Mouse (Mus musculus) heart, embryonic 11.5 days (tissue): ENCODE measurements around the gene Ptgs2. TPM values are rescaled to one million over a fixed set of nuclear protein-coding genes. Genes with fewer than 3 reads are reported as not detected.

Experiments used
- ATAC-seq: fragments of 200-750 bp; cut with Nextera tagmentation; replicated peaks from 2 replicates; pipeline ENCODE4 v1.8.0; 2017; ENCODE audit warnings: moderate library complexity; ENCODE audit not compliant: insufficient number of reproducible peaks, low FRiP score, low TSS enrichment
- H3K27ac ChIP-seq: fragments of 300-500 bp; sonication (generic); 2 replicates; pipeline ENCODE4 v1.5.1; 2014; ENCODE audit warnings: mild to moderate bottlenecking, low read depth, low read length
- H3K27me3 ChIP-seq: fragments of 300-500 bp; sonication (generic); 2 replicates; pipeline ENCODE4 v1.6.1; 2014; ENCODE audit warnings: mild to moderate bottlenecking, low read length, mixed read lengths; ENCODE audit not compliant: control insufficient read depth, insufficient read depth
- H3K36me3 ChIP-seq: fragments of 300-500 bp; sonication (generic); 2 replicates; pipeline ENCODE4 v1.6.1; 2014; ENCODE audit warnings: mild to moderate bottlenecking, low read length, moderate library complexity, mixed read lengths; ENCODE audit not compliant: control insufficient read depth, insufficient read depth
- H3K4me1 ChIP-seq: fragments of 300-500 bp; sonication (generic); 2 replicates; pipeline ENCODE4 v1.6.1; 2014; ENCODE audit warnings: low read length; ENCODE audit not compliant: control insufficient read depth, insufficient read depth
- H3K4me2 ChIP-seq: fragments of 300-500 bp; sonication (generic); 2 replicates; pipeline ENCODE4 v1.6.1; 2014; ENCODE audit warnings: mild to moderate bottlenecking, moderate library complexity
- H3K4me3 ChIP-seq: fragments of 300-500 bp; sonication (generic); 2 replicates; pipeline ENCODE4 v1.5.1; 2014; ENCODE audit warnings: low read depth, low read length
- H3K9ac ChIP-seq: fragments of 300-500 bp; sonication (generic); 2 replicates; pipeline ENCODE4 v1.6.1; 2014; ENCODE audit warnings: mild to moderate bottlenecking, low read depth, low read length, moderate library complexity
- H3K9me3 ChIP-seq: fragments of 300-500 bp; sonication (generic); replicated peaks from 2 replicates; pipeline ENCODE4 v1.6.1; 2016; ENCODE audit warnings: low read length; ENCODE audit not compliant: control insufficient read depth
- WGBS: fragments of 180-500 bp; shearing (Covaris S2); extraction: QIAGEN DNeasy Blood & Tissue Kit; methylation state at CpG from one replicate; pipeline ENCODE4 v1.1.7; 2014; ENCODE audit not compliant: insufficient replicate concordance; 5-methylcytosine and 5-hydroxymethylcytosine counted together
- microRNA-seq: library from miRNA; unstranded; fragments of <30 nt; microRNA quantifications from one replicate; pipeline ENCODE4, GENCODE M21; 2016; ENCODE audit warnings: borderline number of aligned reads
- polyA plus RNA-seq: library from polyadenylated mRNA; unstranded; fragments of >200 nt; fragmentation: Nextera tagmentation; extraction: Ambion mirVana; gene quantifications from 2 replicates; pipeline ENCODE4 v1.2.1, GENCODE M21; 2014

Ptgs2 gene
- polyA plus RNA-seq, 1 experiment from 2014 or later: 0.52 TPM

- H3K4me2 ChIP-seq: no peak overlapping the region
- H3K4me1 ChIP-seq: no peaks in the 10 kb centered on the region
- no peak overlapping the region for H3K4me3 ChIP-seq
- H3K27ac ChIP-seq: no peak overlapping the region
- H3K36me3 ChIP-seq: no peaks in the 10 kb centered on the region
- H3K9ac ChIP-seq: no peak overlapping the region
- ATAC-seq: no peak
- no peaks in the 10 kb centered on the region for H3K27me3 ChIP-seq
- no peaks in the 10 kb centered on the region for H3K9me3 ChIP-seq
Measured at GRCm38 (mm10) chr1:150135350-150135749, 35.5 kb downstream of the Ptgs2 start.

GRCm38 (mm10) chr1:150139730-150140129, 39.9 kb downstream of the Ptgs2 start:
- H3K27me3 ChIP-seq: no peaks in the 10 kb centered on the region
- no peak for ATAC-seq
- H3K4me2 ChIP-seq: no peak overlapping the region
- H3K9ac ChIP-seq: no peak overlapping the region
- H3K27ac ChIP-seq: no peak overlapping the region
- no peak overlapping the region for H3K4me3 ChIP-seq
- H3K9me3 ChIP-seq: no peaks in the 10 kb centered on the region
- H3K36me3 ChIP-seq: no peaks in the 10 kb centered on the region
- H3K4me1 ChIP-seq: no peaks in the 10 kb centered on the region
- WGBS: 71% methylated on average over 9 of the region's 9 CpGs

GRCm38 (mm10) chr1:150141939-150142338, 42.1 kb downstream of the Ptgs2 start:
- no peak for ATAC-seq
- no peaks in the 10 kb centered on the region for H3K27me3 ChIP-seq
- 76% methylated on average over 1 of the region's 1 CpGs for WGBS

GRCm38 (mm10) chr1:150143578-150143977, 43.7 kb downstream of the Ptgs2 start:
- H3K4me3 ChIP-seq: no peak overlapping the region
- H3K4me2 ChIP-seq: no peak overlapping the region
- no peak overlapping the region for H3K27ac ChIP-seq
- no peaks in the 10 kb centered on the region for H3K27me3 ChIP-seq
- no peak for ATAC-seq
- H3K36me3 ChIP-seq: no peaks in the 10 kb centered on the region
- H3K9me3 ChIP-seq: no peaks in the 10 kb centered on the region
- 69% methylated on average over 1 of the region's 1 CpGs for WGBS
- H3K9ac ChIP-seq: no peak overlapping the region
- no peaks in the 10 kb centered on the region for H3K4me1 ChIP-seq

More at GRCm38 (mm10) chr1:150141939-150142338, 42.1 kb downstream of the Ptgs2 start:
- no peaks in the 10 kb centered on the region for H3K9me3 ChIP-seq
- H3K9ac ChIP-seq: no peak overlapping the region
- H3K4me1 ChIP-seq: no peaks in the 10 kb centered on the region
- H3K36me3 ChIP-seq: no peaks in the 10 kb centered on the region
- H3K4me3 ChIP-seq: no peak overlapping the region
- H3K4me2 ChIP-seq: no peak overlapping the region
- no peak overlapping the region for H3K27ac ChIP-seq

- Histone ChIP-seq H3K4me2 (no peak overlapping the region), H3K27me3 (no peaks in the 10 kb centered on the region), H3K4me1 (no peaks in the 10 kb centered on the region), H3K27ac (no peak overlapping the region), H3K4me3 (no peak overlapping the region), H3K9me3 (no peaks in the 10 kb centered on the region), H3K36me3 (no peaks in the 10 kb centered on the region), H3K9ac (no peak overlapping the region)
- no peak for ATAC-seq
- WGBS: 76% methylated on average over 8 of the region's 8 CpGs
Measured at GRCm38 (mm10) chr1:150145049-150145448, 45.2 kb downstream of the Ptgs2 start.

GRCm38 (mm10) chr1:150147272-150147671, 47.4 kb downstream of the Ptgs2 start:
- ATAC-seq: no peak
- Histone ChIP-seq H3K27me3 (no peaks in the 10 kb centered on the region), H3K27ac (no peak overlapping the region), H3K4me1 (no peaks in the 10 kb centered on the region), H3K9ac (no peak overlapping the region), H3K4me3 (no peak overlapping the region), H3K9me3 (no peaks in the 10 kb centered on the region), H3K36me3 (no peaks in the 10 kb centered on the region), H3K4me2 (no peak overlapping the region)
- WGBS: 73% methylated on average over 4 of the region's 4 CpGs

GRCm38 (mm10) chr1:150151411-150151810, 51.6 kb downstream of the Ptgs2 start:
- WGBS: 65% methylated on average over 3 of the region's 3 CpGs
- H3K4me1 ChIP-seq: no peaks in the 10 kb centered on the region
- no peak overlapping the region for H3K4me3 ChIP-seq

More at GRCm38 (mm10) chr1:150151411-150151810, 51.6 kb downstream of the Ptgs2 start:
- no peak overlapping the region for H3K9ac ChIP-seq
- H3K27ac ChIP-seq: no peak overlapping the region
- no peaks in the 10 kb centered on the region for H3K36me3 ChIP-seq
- no peak for ATAC-seq
- H3K27me3 ChIP-seq: no peaks in the 10 kb centered on the region
- no peak overlapping the region for H3K4me2 ChIP-seq
- H3K9me3 ChIP-seq: no peaks in the 10 kb centered on the region

Small RNA genes within 50 kb of the gene (microRNA-seq; reads per million reads assigned to microRNA genes)
- not detected for gene Gm44329

Other genes starting within 250 kb of the Ptgs2 start
- 7.1 and 8.3 TPM in 2 replicates for gene Pla2g4a, start 138.7 kb upstream of the Ptgs2 start, polyA plus RNA-seq
- not detected in 2 replicates for gene Pdc, start 219.4 kb downstream of the Ptgs2 start, polyA plus RNA-seq